Mouse (Mus musculus): Measurements from ENCODE around the gene Slc25a26. TPM values are rescaled to one million over a fixed set of nuclear protein-coding genes. Genes with fewer than 3 reads are reported as not detected.

Slc25a26 gene
- polyA plus RNA-seq, 1 experiment from 2014 or later: 11.6 TPM

GRCm38 (mm10) chr6:94622983-94623382, 122.9 kb downstream of the Slc25a26 start:
- Histone ChIP-seq H3K36me3 (peaks cover 61% of the 10 kb centered on the region), H3K4me2 (no peak overlapping the region), H3K4me1 (replicated peaks) (peaks cover 47% of the 10 kb centered on the region), H3K9ac (no peak overlapping the region), H3K9me3 (replicated peaks) (no peaks in the 10 kb centered on the region), H3K4me3 (no peak overlapping the region), H3K27me3 (replicated peaks) (no peaks in the 10 kb centered on the region), H3K27ac (ENCODE audit: poor library complexity, severe bottlenecking) (no peak overlapping the region)
- 64% methylated on average over 4 of the region's 4 CpGs for WGBS
- ATAC-seq (ENCODE audit: insufficient number of reproducible peaks, low FRiP score): 0 out of 2 replicates have a peak, but pooled peaks have one; percentile 24

GRCm38 (mm10) chr6:94624543-94624942, 124.4 kb downstream of the Slc25a26 start:
- H3K9ac ChIP-seq: no peak overlapping the region
- peaks cover 40% of the 10 kb centered on the region for H3K4me1 ChIP-seq (replicated peaks)
- no peak overlapping the region for H3K4me3 ChIP-seq
- ATAC-seq (ENCODE audit: insufficient number of reproducible peaks, low FRiP score): no peak
- H3K27ac ChIP-seq (ENCODE audit: poor library complexity, severe bottlenecking): no peak overlapping the region
- 78% methylated on average over 5 of the region's 5 CpGs for WGBS
- peaks cover 54% of the 10 kb centered on the region for H3K36me3 ChIP-seq
- no peaks in the 10 kb centered on the region for H3K9me3 ChIP-seq (replicated peaks)
- no peak overlapping the region for H3K4me2 ChIP-seq
- H3K27me3 ChIP-seq (replicated peaks): no peaks in the 10 kb centered on the region

- Histone ChIP-seq H3K4me3 (no peak overlapping the region), H3K36me3 (peaks cover 50% of the 10 kb centered on the region), H3K9me3 (replicated peaks) (no peaks in the 10 kb centered on the region), H3K27me3 (replicated peaks) (no peaks in the 10 kb centered on the region), H3K4me1 (replicated peaks) (peaks cover 31% of the 10 kb centered on the region), H3K4me2 (no peak overlapping the region), H3K9ac (no peak overlapping the region), H3K27ac (ENCODE audit: poor library complexity, severe bottlenecking) (no peak overlapping the region)
- no peak for ATAC-seq (ENCODE audit: insufficient number of reproducible peaks, low FRiP score)
- WGBS: 56% methylated on average over 5 of the region's 5 CpGs
Observed at GRCm38 (mm10) chr6:94625896-94626295, 125.8 kb downstream of the Slc25a26 start.

GRCm38 (mm10) chr6:94626807-94627206, 126.7 kb downstream of the Slc25a26 start:
- H3K4me3 ChIP-seq: no peak overlapping the region
- H3K36me3 ChIP-seq: peaks cover 50% of the 10 kb centered on the region
- H3K4me2 ChIP-seq: no peak overlapping the region
- H3K27ac ChIP-seq (ENCODE audit: poor library complexity, severe bottlenecking): no peak overlapping the region
- ATAC-seq (ENCODE audit: insufficient number of reproducible peaks, low FRiP score): no peak
- no peaks in the 10 kb centered on the region for H3K9me3 ChIP-seq (replicated peaks)
- no peaks in the 10 kb centered on the region for H3K27me3 ChIP-seq (replicated peaks)
- H3K4me1 ChIP-seq (replicated peaks): peaks cover 33% of the 10 kb centered on the region
- WGBS: 49% methylated on average over 2 of the region's 2 CpGs
- H3K9ac ChIP-seq: no peak overlapping the region

GRCm38 (mm10) chr6:94627714-94628595, 127.8 kb downstream of the Slc25a26 start:
- ATAC-seq (ENCODE audit: insufficient number of reproducible peaks, low FRiP score): no peak
- Histone ChIP-seq H3K27me3 (replicated peaks) (no peaks in the 10 kb centered on the region), H3K4me1 (replicated peaks) (peaks cover 36% of the 10 kb centered on the region), H3K9me3 (replicated peaks) (no peaks in the 10 kb centered on the region), H3K27ac (ENCODE audit: poor library complexity, severe bottlenecking) (no peak overlapping the region), H3K4me3 (no peak overlapping the region), H3K9ac (no peak overlapping the region), H3K36me3 (peaks cover 44% of the 10 kb centered on the region), H3K4me2 (no peak overlapping the region)
- WGBS: 65% methylated on average over 15 of the region's 15 CpGs

- no peak overlapping the region for H3K9ac ChIP-seq
- no peaks in the 10 kb centered on the region for H3K27me3 ChIP-seq (replicated peaks)
- H3K4me3 ChIP-seq: no peak overlapping the region
- H3K9me3 ChIP-seq (replicated peaks): no peaks in the 10 kb centered on the region
- H3K4me1 ChIP-seq (replicated peaks): peaks cover 36% of the 10 kb centered on the region
- no peak overlapping the region for H3K4me2 ChIP-seq
- H3K27ac ChIP-seq (ENCODE audit: poor library complexity, severe bottlenecking): no peak overlapping the region
- peaks cover 40% of the 10 kb centered on the region for H3K36me3 ChIP-seq
- no peak for ATAC-seq (ENCODE audit: insufficient number of reproducible peaks, low FRiP score)
- 78% methylated on average over 6 of the region's 6 CpGs for WGBS
Observed at GRCm38 (mm10) chr6:94628787-94629186, 128.7 kb downstream of the Slc25a26 start.

- H3K36me3 ChIP-seq: peaks cover 19% of the 10 kb centered on the region
- H3K4me1 ChIP-seq (replicated peaks): peaks cover 47% of the 10 kb centered on the region
- no peak overlapping the region for H3K27ac ChIP-seq (ENCODE audit: poor library complexity, severe bottlenecking)
- no peak overlapping the region for H3K4me2 ChIP-seq
- 73% methylated on average over 7 of the region's 7 CpGs for WGBS
- no peaks in the 10 kb centered on the region for H3K9me3 ChIP-seq (replicated peaks)
- H3K4me3 ChIP-seq: no peak overlapping the region
- no peak for ATAC-seq (ENCODE audit: insufficient number of reproducible peaks, low FRiP score)
- no peak overlapping the region for H3K9ac ChIP-seq
- H3K27me3 ChIP-seq (replicated peaks): no peaks in the 10 kb centered on the region
Observed at GRCm38 (mm10) chr6:94631051-94631778, 131.1 kb downstream of the Slc25a26 start.

GRCm38 (mm10) chr6:94631779-94632082, 131.6 kb downstream of the Slc25a26 start:
- Histone ChIP-seq H3K27me3 (replicated peaks) (no peaks in the 10 kb centered on the region), H3K9ac (no peak overlapping the region), H3K9me3 (replicated peaks) (no peaks in the 10 kb centered on the region), H3K36me3 (peaks cover 14% of the 10 kb centered on the region), H3K4me3 (no peak overlapping the region), H3K27ac (ENCODE audit: poor library complexity, severe bottlenecking) (no peak overlapping the region), H3K4me2 (no peak overlapping the region), H3K4me1 (replicated peaks) (peaks cover 44% of the 10 kb centered on the region)
- ATAC-seq (ENCODE audit: insufficient number of reproducible peaks, low FRiP score): no peak
- 86% methylated on average over 6 of the region's 6 CpGs for WGBS

- 63% methylated on average over 4 of the region's 4 CpGs for WGBS
- H3K4me2 ChIP-seq: no peak overlapping the region
- H3K36me3 ChIP-seq: peaks cover 4% of the 10 kb centered on the region
- H3K27ac ChIP-seq (ENCODE audit: poor library complexity, severe bottlenecking): no peak overlapping the region
- H3K4me1 ChIP-seq (replicated peaks): peaks cover 44% of the 10 kb centered on the region
- H3K27me3 ChIP-seq (replicated peaks): no peaks in the 10 kb centered on the region
- ATAC-seq (ENCODE audit: insufficient number of reproducible peaks, low FRiP score): no peak
- H3K9ac ChIP-seq: no peak overlapping the region
- H3K9me3 ChIP-seq (replicated peaks): no peaks in the 10 kb centered on the region
- no peak overlapping the region for H3K4me3 ChIP-seq
Observed at GRCm38 (mm10) chr6:94634274-94634673, 134.1 kb downstream of the Slc25a26 start.

- no peak overlapping the region for H3K9ac ChIP-seq
- 75% methylated on average over 9 of the region's 9 CpGs for WGBS
- no peak overlapping the region for H3K4me3 ChIP-seq
Observed at GRCm38 (mm10) chr6:94634710-94635109, 134.6 kb downstream of the Slc25a26 start.

GRCm38 (mm10) chr6:94635343-94635742, 135.2 kb downstream of the Slc25a26 start:
- Histone ChIP-seq H3K27ac (ENCODE audit: poor library complexity, severe bottlenecking) (no peak overlapping the region), H3K4me2 (no peak overlapping the region), H3K36me3 (no peaks in the 10 kb centered on the region), H3K4me1 (replicated peaks) (peaks cover 48% of the 10 kb centered on the region), H3K9ac (no peak overlapping the region), H3K4me3 (no peak overlapping the region), H3K9me3 (replicated peaks) (no peaks in the 10 kb centered on the region), H3K27me3 (replicated peaks) (no peaks in the 10 kb centered on the region)
- 45% methylated on average over 1 of the region's 1 CpGs for WGBS
- ATAC-seq (ENCODE audit: insufficient number of reproducible peaks, low FRiP score): no peak

More at GRCm38 (mm10) chr6:94634710-94635109, 134.6 kb downstream of the Slc25a26 start:
- Histone ChIP-seq H3K9me3 (replicated peaks) (no peaks in the 10 kb centered on the region), H3K4me1 (replicated peaks) (peaks cover 44% of the 10 kb centered on the region), H3K36me3 (peaks cover 2% of the 10 kb centered on the region), H3K27me3 (replicated peaks) (no peaks in the 10 kb centered on the region), H3K27ac (ENCODE audit: poor library complexity, severe bottlenecking) (no peak overlapping the region), H3K4me2 (no peak overlapping the region)
- ATAC-seq (ENCODE audit: insufficient number of reproducible peaks, low FRiP score): no peak

Data from heart, embryonic 12.5 days (tissue).